In the genomic region with DNA sequence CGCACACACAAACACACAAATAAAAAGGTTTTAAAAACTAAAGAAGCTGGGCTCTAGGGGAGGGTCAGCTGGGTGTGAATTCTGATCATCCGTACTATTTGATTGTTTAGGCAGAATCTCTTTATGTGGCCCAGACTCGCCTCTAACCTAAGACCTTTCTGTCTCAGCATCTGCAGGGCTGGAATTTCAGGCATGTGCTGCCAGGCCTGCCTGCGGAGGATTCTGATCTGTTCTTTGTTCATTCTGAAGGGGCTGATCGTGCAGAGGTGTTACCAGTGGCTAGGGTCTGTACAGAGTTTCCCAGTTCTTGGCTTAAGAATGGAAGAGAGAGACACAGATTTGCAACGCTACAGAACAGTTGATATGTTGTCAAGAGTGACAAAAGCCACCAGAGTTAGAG, we compare ENCODE assay signal across 25 mouse cellular contexts.
A peak's percentile ranks its signal among the peaks of the same experiment; 100 is the strongest.
DNase-seq lines count a peak whose midpoint lies in the region; ATAC-seq lines count a peak whose summit lies in the region.
"Had no signal": no experiment of that assay in that cellular context is flagged by ENCODE, and none has a peak within 500 bp of the region (broad histone marks: within the 10 kb centered on the region; RNA-seq: fewer than 3 reads in every experiment).

No protein-coding gene starts in this region.

- H3K27me3 ChIP-seq in hindbrain, embryonic 10.5 days (ENCODE audit: insufficient read depth, poor library complexity, severe bottlenecking) = peaks cover 3% of the 10 kb centered on the region; the same call in 1 of the 2 replicates
- H3K27me3 ChIP-seq in hindbrain, embryonic 13.5 days = no peaks in the 10 kb centered on the region
- H3K27me3 ChIP-seq in limb, embryonic 10.5 days (ENCODE audit: low read depth, poor library complexity, severe bottlenecking) = no peaks in the 10 kb centered on the region
- no peaks in the 10 kb centered on the region for H3K27me3 ChIP-seq in intestine, embryonic 15.5 days (replicated peaks)
- H3K27me3 ChIP-seq: CH12.LX; embryonic facial prominence, embryonic 12.5 days; forebrain, embryonic 12.5 days; heart, embryonic 13.5 days; hindbrain, embryonic 15.5 days; stomach, embryonic 15.5 days had no signal

- H3K9me3 ChIP-seq in hindbrain, embryonic 10.5 days = no peaks in the 10 kb centered on the region
- H3K9me3 ChIP-seq in hindbrain, embryonic 13.5 days = no peaks in the 10 kb centered on the region
- H3K9me3 ChIP-seq in limb, embryonic 10.5 days (replicated peaks) = no peaks in the 10 kb centered on the region
- no peaks in the 10 kb centered on the region for H3K9me3 ChIP-seq in intestine, embryonic 15.5 days
- H3K9me3 ChIP-seq: embryonic facial prominence, embryonic 12.5 days; forebrain, embryonic 12.5 days; heart, embryonic 13.5 days; hindbrain, embryonic 15.5 days; megakaryocyte, embryonic 14.5 days; stomach, embryonic 15.5 days had no signal

- no peak overlapping the region for H3K4me2 ChIP-seq in hindbrain, embryonic 13.5 days
- no peak overlapping the region for H3K4me2 ChIP-seq in intestine, embryonic 15.5 days (replicated peaks)
- H3K4me2 ChIP-seq: embryonic facial prominence, embryonic 12.5 days; forebrain, embryonic 12.5 days; heart, embryonic 13.5 days; hindbrain, embryonic 15.5 days; liver, embryonic 11.5 days; stomach, embryonic 15.5 days had no signal

- WGBS in hindbrain, embryonic 10.5 days = 20% methylated on average over 6 of the region's 6 CpGs
- WGBS in hindbrain, embryonic 13.5 days = 30% methylated on average over 6 of the region's 6 CpGs
- 41% methylated on average over 6 of the region's 6 CpGs for WGBS in limb, embryonic 10.5 days
- WGBS in intestine, embryonic 15.5 days = 44% methylated on average over 6 of the region's 6 CpGs

- H3K4me3 ChIP-seq in hindbrain, embryonic 10.5 days = no peak overlapping the region
- no peak overlapping the region for H3K4me3 ChIP-seq in hindbrain, embryonic 13.5 days
- no peak overlapping the region for H3K4me3 ChIP-seq in limb, embryonic 10.5 days
- H3K4me3 ChIP-seq in intestine, embryonic 15.5 days (replicated peaks) = no peak overlapping the region
- H3K4me3 ChIP-seq: embryonic facial prominence, embryonic 12.5 days; forebrain, embryonic 12.5 days; heart, embryonic 13.5 days; hindbrain, embryonic 15.5 days; megakaryocyte, embryonic 14.5 days; stomach, embryonic 15.5 days had no signal

- peak; percentile 50 for DNase-seq in hindbrain, embryonic 10.5 days (ENCODE audit: low spot score)
- DNase-seq in ES-CJ7 (ENCODE audit: low read depth, low spot score) = peak; percentile 57
- DNase-seq in embryo, embryonic 10 days (ENCODE audit: low spot score) = peak; percentile 66
- DNase-seq in limb, embryonic 10.5 days (ENCODE audit: low spot score) = no peak
- DNase-seq in cerebellum, postnatal 25 days = no peak
- DNase-seq in heart, postnatal 4 days = no peak
- DNase-seq: cerebellum, adult 11 months; cerebellum, postnatal 14 days; heart, postnatal 14 days; kidney, adult 9 months; kidney, postnatal 14 days; lung, adult 18-20 months; lung, postnatal 14 days; thymus, postnatal 25 days had no signal

- H3K36me3 ChIP-seq in hindbrain, embryonic 10.5 days = no peaks in the 10 kb centered on the region
- no peaks in the 10 kb centered on the region for H3K36me3 ChIP-seq in hindbrain, embryonic 13.5 days
- H3K36me3 ChIP-seq in limb, embryonic 10.5 days = no peaks in the 10 kb centered on the region
- no peaks in the 10 kb centered on the region for H3K36me3 ChIP-seq in intestine, embryonic 15.5 days
- H3K36me3 ChIP-seq: embryonic facial prominence, embryonic 12.5 days; forebrain, embryonic 12.5 days; heart, embryonic 13.5 days; hindbrain, embryonic 15.5 days; stomach, embryonic 15.5 days had no signal

- H3K9ac ChIP-seq in hindbrain, embryonic 13.5 days = no peak overlapping the region
- no peak overlapping the region for H3K9ac ChIP-seq in intestine, embryonic 15.5 days
- H3K9ac ChIP-seq: embryonic facial prominence, embryonic 12.5 days; forebrain, embryonic 12.5 days; heart, embryonic 13.5 days; hindbrain, embryonic 15.5 days; stomach, embryonic 15.5 days had no signal

- H3K4me1 ChIP-seq in hindbrain, embryonic 10.5 days (replicated peaks) = peaks cover 37% of the 10 kb centered on the region
- peaks cover 19% of the 10 kb centered on the region for H3K4me1 ChIP-seq in hindbrain, embryonic 13.5 days (replicated peaks)
- peaks cover 23% of the 10 kb centered on the region for H3K4me1 ChIP-seq in limb, embryonic 10.5 days
- H3K4me1 ChIP-seq in intestine, embryonic 15.5 days (replicated peaks) = peaks cover 14% of the 10 kb centered on the region

- no peak for ATAC-seq in hindbrain, embryonic 13.5 days (ENCODE audit: low FRiP score)
- no peak for ATAC-seq in intestine, embryonic 15.5 days
- ATAC-seq: intestine, embryonic 16.5 days had no signal

- peak overlapping the region; percentile 14; the same call in 1 of the 2 replicates for H3K27ac ChIP-seq in hindbrain, embryonic 10.5 days
- no peak overlapping the region for H3K27ac ChIP-seq in hindbrain, embryonic 13.5 days
- H3K27ac ChIP-seq in limb, embryonic 10.5 days = peak overlapping the region; percentile 42; the same call in 1 of the 2 replicates
- H3K27ac ChIP-seq in intestine, embryonic 15.5 days = no peak overlapping the region
- H3K27ac ChIP-seq: embryonic facial prominence, embryonic 12.5 days; forebrain, embryonic 12.5 days; heart, embryonic 13.5 days; hindbrain, embryonic 15.5 days; stomach, embryonic 15.5 days had no signal

Comparison
In these comparisons a context has a peak if more than half of its experiments do, and no peak if none do; other contexts are left out.
1. H3K27ac ChIP-seq: peak in hindbrain, embryonic 10.5 days (single experiment) and limb, embryonic 10.5 days (single experiment); none in hindbrain, embryonic 13.5 days (single experiment) and intestine, embryonic 15.5 days (single experiment).
2. DNase-seq: peak in hindbrain, embryonic 10.5 days (single experiment), ES-CJ7 (single experiment) and embryo, embryonic 10 days (single experiment); none in limb, embryonic 10.5 days (single experiment), cerebellum, postnatal 25 days (0 of 2) and heart, postnatal 4 days (single experiment).